Mouse (Mus musculus) kidney, postnatal 25 days (tissue): ENCODE data around the gene Tnfaip6.

Experiments
- DNase-seq, 2 experiments: peaks; one replicate each; pipeline ENCODE4 v3.0.0; 2021; ENCODE audit warnings: mixed read lengths in 2 of 2

The Tnfaip6 gene

DNA sequence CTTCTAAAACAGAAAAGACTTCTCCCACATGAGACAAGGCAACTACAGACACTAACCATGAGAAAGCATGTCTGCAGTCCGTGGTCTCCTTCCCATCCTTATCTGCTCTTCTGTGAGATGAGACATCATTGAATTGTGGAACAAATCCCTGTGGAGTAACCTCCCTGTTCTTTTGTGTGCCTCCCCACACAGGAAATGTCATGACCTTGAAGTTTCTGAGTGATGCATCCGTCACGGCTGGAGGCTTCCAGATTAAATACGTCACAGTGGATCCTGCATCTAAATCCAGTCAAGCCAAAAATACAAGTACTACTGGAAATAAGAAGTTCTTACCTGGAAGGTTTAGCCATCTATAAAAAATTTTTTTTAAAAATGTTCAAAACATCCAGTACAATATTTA, 17.8 kb downstream of the Tnfaip6 start:
- no peak for DNase-seq

GRCm38 (mm10) chr2:52057099-52057498, 19.3 kb downstream of the Tnfaip6 start:
- DNase-seq = no peak

DNA sequence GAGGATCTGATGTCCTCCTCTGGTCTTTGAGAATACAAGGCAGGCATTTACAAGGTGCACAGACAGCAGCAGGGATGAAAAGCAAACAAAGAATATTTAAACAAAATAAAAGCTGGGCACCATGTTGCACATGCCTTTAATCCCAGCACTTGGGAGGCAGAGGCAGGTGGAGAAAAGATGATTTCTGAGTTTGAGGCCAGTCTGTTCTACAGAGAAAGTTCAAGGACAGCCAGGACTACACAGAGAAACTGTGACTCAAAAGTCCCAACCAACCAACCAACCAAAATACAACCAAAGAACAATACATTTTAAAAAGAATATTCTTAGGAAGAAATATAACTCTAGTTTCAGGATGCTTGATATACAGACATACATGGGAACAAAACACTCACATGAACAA, 19.9 kb downstream of the Tnfaip6 start:
- DNase-seq = no peak

DNA sequence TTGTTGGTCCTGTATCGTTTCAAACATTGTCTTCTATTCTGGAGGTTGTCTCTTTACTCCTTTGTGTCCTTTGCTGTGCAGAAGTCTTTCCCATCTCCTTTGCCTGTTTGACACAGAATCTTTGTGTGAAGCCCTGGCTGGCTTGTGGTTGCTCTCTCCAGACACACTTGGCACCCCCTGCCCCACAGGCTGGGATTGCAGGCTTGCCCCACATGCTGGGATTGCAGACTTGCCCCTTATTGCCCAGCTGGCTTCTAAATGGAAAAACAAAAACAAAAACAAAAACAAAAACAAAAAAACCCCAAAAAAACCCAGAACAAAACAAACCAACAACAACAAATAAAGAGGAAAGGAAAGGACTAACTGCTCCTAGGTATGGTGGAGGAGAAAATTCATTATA, 30.8 kb downstream of the Tnfaip6 start:
- DNase-seq = no peak

GRCm38 (mm10) chr2:52070816-52071215, 33.0 kb downstream of the Tnfaip6 start:
- no peak for DNase-seq

GRCm38 (mm10) chr2:52071241-52071991, 33.6 kb downstream of the Tnfaip6 start:
- DNase-seq = no peak

DNA sequence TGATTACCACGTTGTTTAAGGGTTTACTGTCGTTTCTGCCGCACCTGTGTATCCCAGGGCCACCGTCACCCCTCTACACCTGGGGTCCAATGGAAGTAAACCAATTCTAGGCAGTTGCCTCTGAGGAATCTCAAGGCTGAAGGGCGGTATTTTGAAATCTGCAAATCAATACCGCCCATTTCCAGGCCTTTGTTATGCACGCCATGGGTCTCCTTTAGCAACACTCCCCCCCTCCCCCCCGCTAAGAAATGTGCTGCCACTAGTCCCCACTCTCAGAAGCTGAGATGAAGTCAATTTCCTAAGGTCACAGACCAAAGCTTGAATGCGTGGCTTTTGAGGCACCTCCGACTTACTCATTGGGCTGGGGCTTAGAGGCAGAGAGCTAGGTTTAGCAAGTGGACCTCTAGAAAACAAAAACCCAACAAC, 34.3 kb downstream of the Tnfaip6 start:
- DNase-seq = no peak

- peak; percentile 89 to 95 for DNase-seq
Observed at GRCm38 (mm10) chr2:52072491-52073140, 34.8 kb downstream of the Tnfaip6 start, which contains the start of gene Rif1. Rif1 (plus strand) TSS chr2:52072832.

- peak in 1 of 2 experiments; percentile 39 for DNase-seq
Observed at GRCm38 (mm10) chr2:52073141-52073904, 35.5 kb downstream of the Tnfaip6 start.

- DNase-seq = no peak
Observed at GRCm38 (mm10) chr2:52078666-52079065, 40.9 kb downstream of the Tnfaip6 start.

GRCm38 (mm10) chr2:52084013-52084412, 46.2 kb downstream of the Tnfaip6 start:
- DNase-seq = no peak

- DNase-seq = no peak
Observed at GRCm38 (mm10) chr2:52084571-52084970, 46.8 kb downstream of the Tnfaip6 start.
